In genomic region chr2:169632338-169633151, GRCm38 (mm10) we compare ENCODE assay signal across 8 mouse cellular contexts. TPM values are rescaled to one million over a fixed set of nuclear protein-coding genes. Genes with fewer than 3 reads are reported as not detected.
DNase-seq lines count a peak whose midpoint lies in the region; ATAC-seq and TF ChIP-seq lines count a peak whose summit lies in the region.

Gene Tshz2 (plus strand): TSS chr2:169633013.

- peak; percentile 34 for DNase-seq in CD4-positive, CD25-positive, alpha-beta regulatory T cell, adult 2 months (ENCODE audit: low read depth, low spot score)
- DNase-seq in adrenal gland, adult 2 months: peak; percentile 76
- peak; percentile 61 to 62 for DNase-seq in heart, postnatal 14 days
- peak; percentile 58 to 66 for DNase-seq in kidney, postnatal 36 days
- peak; percentile 86 for DNase-seq in lung, embryonic 14.5 days
- peak; percentile 50 for DNase-seq in retina, postnatal 7 days (ENCODE audit: low read depth, low spot score)
- no peak for DNase-seq in spleen, postnatal 10 days (ENCODE audit: low spot score in 2 of 2)

- peak within 1 kb of the TSS; percentile 67 for H3K27ac ChIP-seq in forebrain, embryonic 15.5 days (replicated peaks)
- H3K27ac ChIP-seq in lung, embryonic 14.5 days (ENCODE audit: low read depth): peak within 1 kb of the TSS; percentile 93

- peaks cover 20% of the 10 kb centered on the region for H3K4me1 ChIP-seq in forebrain, embryonic 15.5 days
- H3K4me1 ChIP-seq in lung, embryonic 14.5 days (ENCODE audit: insufficient read depth): 0 out of 2 replicates have a peak, but pooled peaks cover 4% of the 10 kb centered on the region

- no peaks in the 10 kb centered on the region for H3K36me3 ChIP-seq in forebrain, embryonic 15.5 days
- no peaks in the 10 kb centered on the region for H3K36me3 ChIP-seq in lung, embryonic 14.5 days (ENCODE audit: insufficient read depth)

- H3K27me3 ChIP-seq in forebrain, embryonic 15.5 days: no peaks in the 10 kb centered on the region
- no peaks in the 10 kb centered on the region for H3K27me3 ChIP-seq in lung, embryonic 14.5 days (ENCODE audit: insufficient read depth, low read length)

- peak; percentile 73 for ATAC-seq in forebrain, embryonic 15.5 days (replicated peaks)
- ATAC-seq in lung, embryonic 14.5 days (ENCODE audit: insufficient read depth): peak; percentile 92

- H3K4me3 ChIP-seq in forebrain, embryonic 15.5 days: peak within 1 kb of the TSS; percentile 45
- peak within 1 kb of the TSS; percentile 59 for H3K4me3 ChIP-seq in lung, embryonic 14.5 days (ENCODE audit: low read depth, low read length)

- H3K9ac ChIP-seq in forebrain, embryonic 15.5 days (replicated peaks): peak within 1 kb of the TSS; percentile 49
- peak within 1 kb of the TSS; percentile 92 for H3K9ac ChIP-seq in lung, embryonic 14.5 days

- peak within 1 kb of the TSS; percentile 78 for H3K4me2 ChIP-seq in forebrain, embryonic 15.5 days (replicated peaks)
- peak within 1 kb of the TSS; percentile 87 for H3K4me2 ChIP-seq in lung, embryonic 14.5 days

- no peaks in the 10 kb centered on the region for H3K9me3 ChIP-seq in forebrain, embryonic 15.5 days
- no peaks in the 10 kb centered on the region for H3K9me3 ChIP-seq in lung, embryonic 14.5 days (ENCODE audit: low read depth, low read length)

- no peak for TF ChIP-seq CTCF in lung, embryonic 14.5 days (IDR thresholded peaks at IDR 0.05; ENCODE audit: low read depth)

- WGBS in forebrain, embryonic 15.5 days: 0% methylated on average over 19 of the region's 22 CpGs
- WGBS in lung, embryonic 14.5 days: under 1% methylated on average over 22 of the region's 22 CpGs

- intact Hi-C loops in heart, postnatal 14 days (cut with DNase I): loop anchor here (5.0 to 10.0 kb wide), 3 partner anchors 122 to 472 kb away; no protein-coding TSS in a partner anchor

RNA-seq across cellular contexts. Expression of gene Tshz2, which starts in this region (rescaled TPM):
- 10 to 100 TPM; 50.7 to 50.9 TPM for total RNA-seq in adrenal gland, adult 2 months (2021)
- polyA plus RNA-seq in adrenal gland, adult 2 months (2012; rRNA removed): 16.3 and 19.4 TPM in 2 replicates
- polyA plus RNA-seq in forebrain, embryonic 15.5 days (2015; fragmentation: Nextera tagmentation; extraction: Ambion mirVana): 9.0 and 9.4 TPM in 2 replicates
- 10 to 100 TPM; 15.5 to 17.8 TPM for total RNA-seq in heart, postnatal 14 days (2021)
- polyA plus RNA-seq in lung, embryonic 14.5 days (2014; fragmentation: Nextera tagmentation; extraction: Ambion mirVana): 7.9 and 8.9 TPM in 2 replicates

Comparison
In these comparisons a context has a peak if more than half of its experiments do, and no peak if none do; other contexts are left out.
1. DNase-seq: peak in CD4-positive, CD25-positive, alpha-beta regulatory T cell, adult 2 months (single experiment), adrenal gland, adult 2 months (single experiment), heart, postnatal 14 days (2 of 2), kidney, postnatal 36 days (2 of 2), lung, embryonic 14.5 days (single experiment) and retina, postnatal 7 days (single experiment); none in spleen, postnatal 10 days (0 of 2).